Mouse (Mus musculus): ENCODE measurements around the gene Ano6.

DNA sequence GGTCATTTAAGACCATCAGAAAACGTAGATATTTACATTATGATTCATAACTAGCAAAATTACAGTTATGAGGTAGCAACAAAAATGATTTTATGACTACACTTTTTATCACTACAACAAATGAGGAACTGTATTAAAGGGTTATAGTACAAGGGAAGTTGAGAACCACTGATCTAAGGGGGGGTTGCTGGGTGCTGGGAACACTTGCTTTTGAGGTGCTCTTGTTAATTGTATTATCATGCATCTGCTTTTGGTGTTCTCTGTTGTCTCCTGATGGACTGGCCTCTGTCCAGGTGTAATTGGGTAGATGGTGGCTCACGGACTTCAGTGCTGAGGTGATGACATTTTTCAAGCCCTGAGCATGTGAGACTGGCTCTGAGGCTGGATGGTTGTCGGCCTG lies 130.4 kb downstream of the Ano6 start:
- no peak for TF ChIP-seq USF2 (conservative IDR thresholded peaks at IDR 0.05; ENCODE audit: low read depth, low read length)
- TF ChIP-seq MAZ (IDR thresholded peaks at IDR 0.05; ENCODE audit: low read depth, low read length): no peak
- TF ChIP-seq SIN3A (IDR thresholded peaks at IDR 0.05; ENCODE audit: low read length): no peak
- TF ChIP-seq ELF1 (IDR thresholded peaks at IDR 0.05; ENCODE audit: low read depth, low read length): no peak

Data from CH12.LX (cell line).